Mouse (Mus musculus): ENCODE data around the gene Rnpep. TPM values are rescaled to one million over a fixed set of nuclear protein-coding genes. Genes with fewer than 3 reads are reported as not detected.
A peak's percentile ranks its signal among the peaks of the same experiment; 100 is the strongest.
"Not testable (repeated sequence)": the region's sequence is repeated elsewhere in the genome, so short reads cannot be mapped to it uniquely, and the experiment has no call there.

Gene Rnpep
- polyA plus RNA-seq, 1 experiment from 2014 or later: 129 TPM

DNA sequence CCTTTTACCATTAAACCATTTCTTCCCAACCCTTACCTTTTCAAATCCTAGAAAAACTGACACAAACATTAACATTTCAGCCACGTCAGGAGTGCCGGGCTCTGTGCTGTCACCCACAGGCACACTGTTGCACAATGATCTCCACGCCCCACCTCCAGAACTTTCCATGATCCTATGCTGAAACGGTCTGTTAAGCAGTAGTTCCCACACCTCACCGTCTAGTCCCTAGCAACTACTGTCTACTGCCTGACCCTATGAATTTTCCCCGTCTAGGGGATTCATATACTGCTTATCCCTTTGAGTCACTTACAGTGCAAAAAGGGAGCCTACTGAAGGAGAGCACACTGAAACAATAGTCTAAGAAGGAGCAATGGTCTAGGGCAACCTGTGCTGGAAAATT, 49.9 kb downstream of the Rnpep start:
- Histone ChIP-seq H3K27ac (ENCODE audit: low read depth) (no peak overlapping the region), H3K36me3 (ENCODE audit: control insufficient read depth, insufficient read depth, low read length) (no peaks in the 10 kb centered on the region), H3K4me2 (ENCODE audit: low read length) (0 out of 2 replicates have a peak overlapping the region, but pooled peaks have one; percentile 13), H3K27me3 (replicated peaks; ENCODE audit: control insufficient read depth, insufficient read depth, low read length) (no peaks in the 10 kb centered on the region), H3K4me3 (ENCODE audit: low read depth, low read length) (no peak overlapping the region), H3K9me3 (ENCODE audit: control insufficient read depth, low read length) (no peaks in the 10 kb centered on the region), H3K9ac (ENCODE audit: low read length) (no peak overlapping the region), H3K4me1 (replicated peaks; ENCODE audit: control insufficient read depth, insufficient read depth, low read length) (no peaks in the 10 kb centered on the region)
- DNase-seq (ENCODE audit: low spot score) (no peak), ATAC-seq (replicated peaks; ENCODE audit: low FRiP score, low TSS enrichment, low read depth) (no peak)
- 84% methylated on average over 6 of the region's 6 CpGs for WGBS

DNA sequence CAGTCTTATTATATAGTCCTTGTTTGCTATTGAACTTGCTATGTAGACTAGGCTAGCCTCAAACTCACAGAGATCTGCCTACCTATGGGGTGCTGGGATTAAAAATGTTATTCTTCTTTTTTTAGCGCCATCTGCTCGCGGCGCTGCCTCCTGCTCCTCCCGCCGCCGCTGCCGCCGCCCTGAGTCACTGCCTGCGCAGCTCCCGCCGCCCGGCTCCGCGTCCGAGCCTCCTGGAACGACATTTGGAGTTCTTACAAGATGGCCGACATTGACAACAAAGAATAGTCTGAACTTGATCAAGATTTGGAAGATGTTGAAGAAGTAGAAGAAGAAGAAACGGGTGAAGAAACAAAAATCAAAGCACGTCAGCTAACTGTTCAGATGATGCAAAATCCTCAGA, 52.0 kb downstream of the Rnpep start:
- H3K27me3 ChIP-seq (replicated peaks; ENCODE audit: control insufficient read depth, insufficient read depth, low read length); H3K9ac ChIP-seq (ENCODE audit: low read length); H3K27ac ChIP-seq (ENCODE audit: low read depth); DNase-seq (ENCODE audit: low spot score); ATAC-seq (replicated peaks; ENCODE audit: low FRiP score, low TSS enrichment, low read depth); H3K9me3 ChIP-seq (ENCODE audit: control insufficient read depth, low read length); H3K4me3 ChIP-seq (ENCODE audit: low read depth, low read length); H3K36me3 ChIP-seq (ENCODE audit: control insufficient read depth, insufficient read depth, low read length); H3K4me2 ChIP-seq (ENCODE audit: low read length); H3K4me1 ChIP-seq (replicated peaks; ENCODE audit: control insufficient read depth, insufficient read depth, low read length): not testable (repeated sequence)
- WGBS: 74% methylated on average over 20 of the region's 20 CpGs

GRCm38 (mm10) chr1:135227339-135227950, 56.4 kb downstream of the Rnpep start:
- Histone ChIP-seq H3K9ac (ENCODE audit: low read length) (no peak overlapping the region), H3K9me3 (ENCODE audit: control insufficient read depth, low read length) (no peaks in the 10 kb centered on the region), H3K36me3 (ENCODE audit: control insufficient read depth, insufficient read depth, low read length) (no peaks in the 10 kb centered on the region), H3K4me3 (ENCODE audit: low read depth, low read length) (no peak overlapping the region), H3K27ac (ENCODE audit: low read depth) (no peak overlapping the region), H3K4me1 (replicated peaks; ENCODE audit: control insufficient read depth, insufficient read depth, low read length) (peaks cover 5% of the 10 kb centered on the region; the same call in 1 of the 2 replicates), H3K4me2 (ENCODE audit: low read length) (no peak overlapping the region), H3K27me3 (replicated peaks; ENCODE audit: control insufficient read depth, insufficient read depth, low read length) (no peaks in the 10 kb centered on the region)
- DNase-seq (ENCODE audit: low spot score): no peak
- no peak for ATAC-seq (replicated peaks; ENCODE audit: low FRiP score, low TSS enrichment, low read depth)
- 76% methylated on average over 13 of the region's 13 CpGs for WGBS

DNA sequence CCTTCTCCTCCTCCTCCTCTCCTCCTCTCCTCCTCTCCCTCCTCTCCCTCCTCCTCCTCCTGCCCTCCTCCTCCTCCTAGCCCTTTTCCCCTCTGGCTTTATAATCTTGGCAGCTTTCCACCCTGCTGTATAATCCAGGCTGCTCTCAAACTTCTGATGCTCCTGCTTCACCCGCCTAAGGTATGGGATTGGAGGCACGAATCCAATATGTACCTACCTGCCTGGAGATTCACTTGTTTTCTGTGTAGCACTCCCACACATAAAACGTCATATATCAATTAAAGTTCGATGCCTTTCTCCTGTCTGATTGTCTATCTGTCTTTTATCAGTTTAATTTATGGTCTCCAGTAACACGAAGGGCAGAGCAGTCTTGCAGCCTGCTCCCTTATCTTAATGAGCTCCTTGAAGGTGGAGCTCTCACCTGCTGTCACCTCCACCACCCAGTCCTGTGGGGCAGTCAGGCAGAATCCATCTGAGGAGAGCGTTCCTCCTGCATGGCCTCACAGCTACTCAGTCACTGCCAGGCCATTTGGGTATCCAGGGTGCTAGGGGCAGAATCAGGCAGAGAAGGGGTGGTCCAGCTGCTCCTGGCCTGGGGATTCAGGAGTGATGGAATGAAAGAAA, 58.8 kb downstream of the Rnpep start:
- WGBS: 17% methylated on average over 6 of the region's 6 CpGs
- ATAC-seq (replicated peaks; ENCODE audit: low FRiP score, low TSS enrichment, low read depth): peak; percentile 76
- no peak for DNase-seq (ENCODE audit: low spot score)

DNA sequence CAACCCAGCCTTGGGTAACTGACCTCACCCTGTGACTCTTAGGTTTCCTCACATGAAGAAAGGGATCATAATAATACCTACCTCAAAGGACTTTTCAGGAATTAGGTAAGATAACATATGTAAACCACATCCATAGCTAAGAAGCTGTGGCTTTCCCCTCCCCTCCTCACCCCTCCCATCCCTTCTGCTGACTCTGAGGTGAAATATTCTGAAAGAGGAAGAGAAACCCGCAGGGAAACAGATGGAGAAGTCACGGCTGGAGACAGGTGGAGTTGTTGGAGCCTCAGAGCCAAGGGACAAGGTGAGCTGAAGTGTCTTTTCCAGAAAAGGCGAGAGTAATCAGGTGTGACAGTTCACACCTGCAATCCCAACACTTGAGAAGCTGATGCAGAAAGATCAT, 59.7 kb downstream of the Rnpep start:
- Histone ChIP-seq H3K27ac (ENCODE audit: low read depth) (no peak overlapping the region), H3K9me3 (ENCODE audit: control insufficient read depth, low read length) (no peaks in the 10 kb centered on the region), H3K9ac (ENCODE audit: low read length) (no peak overlapping the region), H3K36me3 (ENCODE audit: control insufficient read depth, insufficient read depth, low read length) (no peaks in the 10 kb centered on the region), H3K4me1 (replicated peaks; ENCODE audit: control insufficient read depth, insufficient read depth, low read length) (peaks cover 5% of the 10 kb centered on the region; the same call in 1 of the 2 replicates), H3K4me3 (ENCODE audit: low read depth, low read length) (no peak overlapping the region), H3K27me3 (replicated peaks; ENCODE audit: control insufficient read depth, insufficient read depth, low read length) (no peaks in the 10 kb centered on the region), H3K4me2 (ENCODE audit: low read length) (no peak overlapping the region)
- no peak for DNase-seq (ENCODE audit: low spot score)
- 71% methylated on average over 3 of the region's 3 CpGs for WGBS
- no peak for ATAC-seq (replicated peaks; ENCODE audit: low FRiP score, low TSS enrichment, low read depth)

More for the DNA sequence above, 58.8 kb downstream of the Rnpep start:
- H3K9ac ChIP-seq (ENCODE audit: low read length): no peak overlapping the region
- peaks cover 5% of the 10 kb centered on the region; the same call in 1 of the 2 replicates for H3K4me1 ChIP-seq (replicated peaks; ENCODE audit: control insufficient read depth, insufficient read depth, low read length)
- no peak overlapping the region for H3K4me3 ChIP-seq (ENCODE audit: low read depth, low read length)
- no peaks in the 10 kb centered on the region for H3K27me3 ChIP-seq (replicated peaks; ENCODE audit: control insufficient read depth, insufficient read depth, low read length)
- no peak overlapping the region for H3K4me2 ChIP-seq (ENCODE audit: low read length)
- H3K36me3 ChIP-seq (ENCODE audit: control insufficient read depth, insufficient read depth, low read length): no peaks in the 10 kb centered on the region
- no peak overlapping the region for H3K27ac ChIP-seq (ENCODE audit: low read depth)
- H3K9me3 ChIP-seq (ENCODE audit: control insufficient read depth, low read length): no peaks in the 10 kb centered on the region

- no peak for DNase-seq (ENCODE audit: low spot score)
Observed at GRCm38 (mm10) chr1:135217607-135218233, 66.2 kb downstream of the Rnpep start.

GRCm38 (mm10) chr1:135213772-135214640, 69.9 kb downstream of the Rnpep start:
- H3K4me1 ChIP-seq (replicated peaks; ENCODE audit: control insufficient read depth, insufficient read depth, low read length): no peaks in the 10 kb centered on the region
- no peak for DNase-seq (ENCODE audit: low spot score)
- no peak overlapping the region for H3K27ac ChIP-seq (ENCODE audit: low read depth)
- no peak overlapping the region for H3K4me2 ChIP-seq (ENCODE audit: low read length)
- no peak overlapping the region for H3K4me3 ChIP-seq (ENCODE audit: low read depth, low read length)
- ATAC-seq (replicated peaks; ENCODE audit: low FRiP score, low TSS enrichment, low read depth): no peak
- H3K36me3 ChIP-seq (ENCODE audit: control insufficient read depth, insufficient read depth, low read length): no peaks in the 10 kb centered on the region
- no peaks in the 10 kb centered on the region for H3K27me3 ChIP-seq (replicated peaks; ENCODE audit: control insufficient read depth, insufficient read depth, low read length)
- no peaks in the 10 kb centered on the region for H3K9me3 ChIP-seq (ENCODE audit: control insufficient read depth, low read length)
- 78% methylated on average over 9 of the region's 9 CpGs for WGBS
- H3K9ac ChIP-seq (ENCODE audit: low read length): no peak overlapping the region

More at GRCm38 (mm10) chr1:135217607-135218233, 66.2 kb downstream of the Rnpep start:
- Histone ChIP-seq H3K27ac (ENCODE audit: low read depth) (no peak overlapping the region), H3K4me2 (ENCODE audit: low read length) (no peak overlapping the region), H3K27me3 (replicated peaks; ENCODE audit: control insufficient read depth, insufficient read depth, low read length) (no peaks in the 10 kb centered on the region), H3K4me3 (ENCODE audit: low read depth, low read length) (no peak overlapping the region), H3K4me1 (replicated peaks; ENCODE audit: control insufficient read depth, insufficient read depth, low read length) (no peaks in the 10 kb centered on the region), H3K9ac (ENCODE audit: low read length) (no peak overlapping the region), H3K36me3 (ENCODE audit: control insufficient read depth, insufficient read depth, low read length) (no peaks in the 10 kb centered on the region), H3K9me3 (ENCODE audit: control insufficient read depth, low read length) (no peaks in the 10 kb centered on the region)
- peak; percentile 61 for ATAC-seq (replicated peaks; ENCODE audit: low FRiP score, low TSS enrichment, low read depth)
- WGBS: 58% methylated on average over 13 of the region's 13 CpGs
